Mouse (Mus musculus): ENCODE measurements around the gene Spindoc. TPM values are rescaled to one million over a fixed set of nuclear protein-coding genes. Genes with fewer than 3 reads are reported as not detected.

The Spindoc gene
- total RNA-seq (2021) = 10 to 100 TPM; 17.5 to 25.5 TPM
- 18.3 and 18.8 TPM in 2 replicates for polyA plus RNA-seq (2012; rRNA removed)
- long read RNA-seq, transcript Spindoc-201 (6 exons, 3,152 nt) = major isoform, 6 of 15 reads
- long read RNA-seq, partial matches to known transcripts = 0 of 15 reads
- long read RNA-seq, other reads (novel, unspliced or antisense) = 6 of 15 reads

GRCm38 (mm10) chr19:7382903-7383865, at the start of gene Spindoc:
Spindoc (minus strand) TSS chr19:7382994.
- DNase-seq = peak; percentile 99

- DNase-seq = no peak
These were observed 42.6 kb upstream of the Spindoc start for GRCm38 (mm10) chr19:7425398-7425775.

- peak; percentile 17 for DNase-seq
These were observed 42.0 kb upstream of the Spindoc start for GRCm38 (mm10) chr19:7424590-7425397.

- DNase-seq = no peak
These were observed 41.3 kb upstream of the Spindoc start for GRCm38 (mm10) chr19:7424131-7424530.

- DNase-seq = no peak
These were observed 40.8 kb upstream of the Spindoc start for GRCm38 (mm10) chr19:7423656-7424030.

- DNase-seq = peak; percentile 94
These were observed 40.3 kb upstream of the Spindoc start for GRCm38 (mm10) chr19:7423028-7423655.

- no peak for DNase-seq
These were observed 39.8 kb upstream of the Spindoc start for GRCm38 (mm10) chr19:7422656-7423027.

GRCm38 (mm10) chr19:7421602-7422591, 39.1 kb upstream of the Spindoc start:
- DNase-seq = peak; percentile 78

GRCm38 (mm10) chr19:7420841-7421601, 38.2 kb upstream of the Spindoc start:
- DNase-seq = peak; percentile 19

GRCm38 (mm10) chr19:7420108-7420507, 37.3 kb upstream of the Spindoc start:
- DNase-seq = no peak

- DNase-seq = no peak
These were observed 36.3 kb upstream of the Spindoc start for GRCm38 (mm10) chr19:7419134-7419533.

- peak; percentile 90 for DNase-seq
These were observed 35.4 kb upstream of the Spindoc start for GRCm38 (mm10) chr19:7417911-7418849.

GRCm38 (mm10) chr19:7416834-7417735, 34.3 kb upstream of the Spindoc start, which contains the start of gene 2700081O15Rik:
2700081O15Rik (plus strand) TSS chr19:7417625.
- DNase-seq = peak; percentile 88

- DNase-seq = no peak
These were observed 33.4 kb upstream of the Spindoc start for GRCm38 (mm10) chr19:7415916-7416833.

GRCm38 (mm10) chr19:7412361-7412760, 29.6 kb upstream of the Spindoc start:
- DNase-seq = no peak

- no peak for DNase-seq
These were observed 21.9 kb upstream of the Spindoc start for GRCm38 (mm10) chr19:7404623-7405229.
